Mouse (Mus musculus) lung, postnatal 25 days (tissue): ENCODE results near the gene Arhgef15.

ENCODE experiments used
- DNase-seq: peaks from one replicate; pipeline ENCODE4 v3.0.0; 2022; ENCODE audit warnings: low spot score

The Arhgef15 gene

GRCm38 (mm10) chr11:68914566-68914965 lies 42.7 kb downstream of the Arhgef15 start:
- no peak for DNase-seq

- no peak for DNase-seq
These were observed 45.6 kb downstream of the Arhgef15 start for GRCm38 (mm10) chr11:68911531-68912177.

- DNase-seq = no peak
These were observed 48.3 kb downstream of the Arhgef15 start for GRCm38 (mm10) chr11:68908846-68909503.

- no peak for DNase-seq
These were observed 50.0 kb downstream of the Arhgef15 start for GRCm38 (mm10) chr11:68907251-68907650.

GRCm38 (mm10) chr11:68906461-68906790 lies 50.9 kb downstream of the Arhgef15 start:
- no peak for DNase-seq

GRCm38 (mm10) chr11:68905665-68906460 lies 51.4 kb downstream of the Arhgef15 start:
- DNase-seq = no peak

- DNase-seq = no peak
These were observed 52.1 kb downstream of the Arhgef15 start for GRCm38 (mm10) chr11:68905138-68905531.

GRCm38 (mm10) chr11:68904375-68905137 lies 52.7 kb downstream of the Arhgef15 start:
- peak; percentile 81 for DNase-seq

GRCm38 (mm10) chr11:68903775-68904174 lies 53.5 kb downstream of the Arhgef15 start:
- DNase-seq = no peak

- no peak for DNase-seq
These were observed 54.5 kb downstream of the Arhgef15 start for GRCm38 (mm10) chr11:68902823-68903222.

GRCm38 (mm10) chr11:68902367-68902766 lies 54.9 kb downstream of the Arhgef15 start:
- DNase-seq = no peak

GRCm38 (mm10) chr11:68902047-68902364 lies 55.3 kb downstream of the Arhgef15 start:
- no peak for DNase-seq

- peak; percentile 99 for DNase-seq
These were observed 55.8 kb downstream of the Arhgef15 start, which contains the start of gene Rpl26 for GRCm38 (mm10) chr11:68901351-68902046. Rpl26 (plus strand) TSS chr11:68901583.

- DNase-seq = no peak
These were observed 56.5 kb downstream of the Arhgef15 start for GRCm38 (mm10) chr11:68900519-68901350.

- no peak for DNase-seq
These were observed 57.5 kb downstream of the Arhgef15 start for GRCm38 (mm10) chr11:68899815-68900214.

GRCm38 (mm10) chr11:68898790-68899189 lies 58.5 kb downstream of the Arhgef15 start:
- DNase-seq = no peak

GRCm38 (mm10) chr11:68897838-68898237 lies 59.4 kb downstream of the Arhgef15 start:
- DNase-seq = no peak

GRCm38 (mm10) chr11:68897120-68897519 lies 60.2 kb downstream of the Arhgef15 start:
- peak; percentile 42 for DNase-seq

GRCm38 (mm10) chr11:68896247-68896646 lies 61.0 kb downstream of the Arhgef15 start:
- DNase-seq = no peak

GRCm38 (mm10) chr11:68893911-68894464 lies 63.3 kb downstream of the Arhgef15 start:
- DNase-seq = no peak
